Mouse (Mus musculus) liver, embryonic 14.5 days (tissue): Measurements from ENCODE around the gene Zfp804a.

Experiments used
- CTCF ChIP-seq: IDR thresholded peaks from 2 replicates; pipeline ENCODE4 v1.5.1; 2016; ENCODE audit warnings: antibody characterized with exemption, low read depth, control low read depth
- EP300 ChIP-seq: IDR thresholded peaks from 2 replicates; pipeline ENCODE4 v1.6.1; 2016; ENCODE audit warnings: antibody characterized with exemption, low read depth

DNA sequence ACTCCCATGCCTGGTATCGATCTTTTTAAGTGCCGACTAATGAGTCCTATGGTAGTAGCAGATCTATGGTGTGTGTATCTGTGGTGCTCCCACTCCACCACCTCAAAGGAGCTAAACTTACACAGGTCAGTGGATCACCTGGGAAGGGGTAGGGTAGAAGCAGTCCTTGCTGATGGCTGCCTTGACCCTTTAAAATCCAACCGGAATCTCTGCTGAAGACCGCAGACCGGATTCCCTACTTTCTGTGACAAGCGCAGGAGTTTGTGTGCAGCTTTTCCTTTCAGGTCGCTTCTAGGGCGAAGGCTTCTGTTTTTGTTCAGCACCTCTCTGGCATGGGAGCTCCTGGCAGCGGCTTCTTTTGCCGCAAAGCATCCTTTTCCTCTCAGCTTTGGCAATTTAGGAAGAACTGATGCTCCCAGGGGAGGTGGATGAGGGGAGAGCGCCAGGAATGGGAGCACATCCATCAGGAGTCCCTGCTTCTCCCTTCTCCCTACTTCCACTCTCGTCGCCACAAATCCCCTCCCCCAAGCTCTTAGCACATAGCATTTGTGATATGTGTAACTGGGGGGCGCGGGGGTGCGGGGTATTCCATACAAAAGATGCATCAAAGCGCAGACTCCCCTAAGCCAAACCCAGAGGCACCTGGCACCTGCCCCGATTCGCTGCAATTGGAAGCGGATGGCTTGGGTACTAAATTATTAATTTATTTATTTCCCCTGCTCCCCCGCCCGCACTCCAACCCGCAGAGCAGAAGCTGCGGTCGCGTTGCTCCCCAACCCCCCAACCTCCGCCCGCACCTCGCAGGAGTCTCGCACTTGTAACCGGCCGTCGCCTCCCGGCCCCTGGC is 461 bp upstream of the Zfp804a start:
- TF ChIP-seq CTCF: no peak
- no peak for TF ChIP-seq EP300
